ENCODE assay signal across 10 mouse cellular contexts in genomic region chr4:140879739-140880138, GRCm38 (mm10). TPM values are rescaled to one million over a fixed set of nuclear protein-coding genes. Genes with fewer than 3 reads are reported as not detected.
A peak's percentile ranks its signal among the peaks of the same experiment; 100 is the strongest.
DNase-seq lines count a peak whose midpoint lies in the region; ATAC-seq lines count a peak whose summit lies in the region.
"Had no signal": no experiment of that assay in that cellular context is flagged by ENCODE, and none has a peak within 500 bp of the region (broad histone marks: within the 10 kb centered on the region; RNA-seq: fewer than 3 reads in every experiment).

No protein-coding gene starts in this region.

- no peak overlapping the region for H3K4me3 ChIP-seq in midbrain, embryonic 13.5 days (replicated peaks)
- H3K4me3 ChIP-seq in midbrain, embryonic 11.5 days (ENCODE audit: low read depth, low read length), result no peak overlapping the region
- H3K4me3 ChIP-seq: erythroblast, embryonic 14.5 days; left cerebral cortex, adult 2 months had no signal

- no peaks in the 10 kb centered on the region for H3K27me3 ChIP-seq in midbrain, embryonic 13.5 days
- H3K27me3 ChIP-seq in midbrain, embryonic 11.5 days (ENCODE audit: control insufficient read depth, insufficient read depth, low read length), result no peaks in the 10 kb centered on the region

- WGBS in midbrain, embryonic 13.5 days, result 56% methylated on average over 4 of the region's 4 CpGs
- WGBS in midbrain, embryonic 11.5 days, result 65% methylated on average over 4 of the region's 4 CpGs

- ATAC-seq in midbrain, embryonic 13.5 days, result 0 out of 2 replicates have a peak, but pooled peaks have one; percentile 56
- no peak for ATAC-seq in midbrain, embryonic 11.5 days (ENCODE audit: low FRiP score)

- peaks cover 4% of the 10 kb centered on the region; the same call in 1 of the 2 replicates for H3K4me1 ChIP-seq in midbrain, embryonic 13.5 days (replicated peaks)
- no peaks in the 10 kb centered on the region for H3K4me1 ChIP-seq in midbrain, embryonic 11.5 days (ENCODE audit: control insufficient read depth, insufficient read depth, low read length)

- no peak overlapping the region for H3K27ac ChIP-seq in midbrain, embryonic 13.5 days
- H3K27ac ChIP-seq in midbrain, embryonic 11.5 days (ENCODE audit: low read depth, low read length), result no peak overlapping the region
- H3K27ac ChIP-seq: left cerebral cortex, adult 2 months had no signal

- DNase-seq in adrenal gland, adult (ENCODE audit: inconsistent age in 2 of 2, low spot score in 1 of 2), result peak; percentile 60 to 77
- no peak for DNase-seq in adrenal gland, postnatal 4 days (ENCODE audit: low spot score in 2 of 2)
- no peak for DNase-seq in midbrain, embryonic 11.5 days (ENCODE audit: low spot score, missing footprints)
- peak; percentile 72 to 78 for DNase-seq in kidney, adult 8-10 months
- DNase-seq in right cerebral cortex, adult 2 months (ENCODE audit: low spot score in 2 of 2), result peak; percentile 16 to 46
- DNase-seq in heart, postnatal 10 days, result no peak
- DNase-seq in embryo, embryonic 9.5 days (ENCODE audit: extremely low spot score), result no peak

- no peak overlapping the region for H3K9ac ChIP-seq in midbrain, embryonic 13.5 days (replicated peaks)
- H3K9ac ChIP-seq in midbrain, embryonic 11.5 days (ENCODE audit: low read length), result no peak overlapping the region

- H3K36me3 ChIP-seq in midbrain, embryonic 13.5 days, result no peaks in the 10 kb centered on the region
- H3K36me3 ChIP-seq in midbrain, embryonic 11.5 days (ENCODE audit: control insufficient read depth, insufficient read depth, low read length), result no peaks in the 10 kb centered on the region

- H3K9me3 ChIP-seq in midbrain, embryonic 13.5 days, result peaks cover 6% of the 10 kb centered on the region; the same call in 1 of the 2 replicates
- H3K9me3 ChIP-seq in midbrain, embryonic 11.5 days (ENCODE audit: control insufficient read depth, low read length), result peaks cover 2% of the 10 kb centered on the region; the same call in 1 of the 2 replicates

- intact Hi-C loops in heart, postnatal 10 days (cut with DNase I), result no loop called here

- no peak overlapping the region for H3K4me2 ChIP-seq in midbrain, embryonic 13.5 days (replicated peaks)
- no peak overlapping the region for H3K4me2 ChIP-seq in midbrain, embryonic 11.5 days

RNA-seq across cellular contexts. Expression of gene Padi2, which starts 26.4 kb away (rescaled TPM):
- 1 to 10 TPM; 6.7 to 9.5 TPM for total RNA-seq in adrenal gland, postnatal 4 days (2021)
- 0.93 TPM in 2 replicates for polyA plus RNA-seq in midbrain, embryonic 13.5 days (2015; fragmentation: Nextera tagmentation; extraction: Ambion mirVana)
- polyA plus RNA-seq in midbrain, embryonic 11.5 days (2014; fragmentation: Nextera tagmentation; extraction: Ambion mirVana), result 0.47 and 0.49 TPM in 2 replicates
- 1 to 10 TPM in 1 of 2 experiments, under 1 TPM in 1; 0.65 to 1.1 TPM for total RNA-seq in heart, postnatal 10 days (2021)

RNA-seq across cellular contexts. Expression of gene Padi1, which starts 34.2 kb away (rescaled TPM):
- not detected for total RNA-seq in adrenal gland, postnatal 4 days (2021)
- polyA plus RNA-seq in midbrain, embryonic 13.5 days (2015; fragmentation: Nextera tagmentation; extraction: Ambion mirVana), result not detected in 2 replicates
- 0.04 and 0.07 TPM in 2 replicates for polyA plus RNA-seq in midbrain, embryonic 11.5 days (2014; fragmentation: Nextera tagmentation; extraction: Ambion mirVana)
- not detected for total RNA-seq in heart, postnatal 10 days (2021)
- polyA plus RNA-seq: erythroblast, embryonic 14.5 days had no signal

Comparison
In these comparisons a context has a peak if more than half of its experiments do, and no peak if none do; other contexts are left out.
1. DNase-seq: peak in adrenal gland, adult (2 of 2), kidney, adult 8-10 months (2 of 2) and right cerebral cortex, adult 2 months (2 of 2); none in adrenal gland, postnatal 4 days (0 of 2), midbrain, embryonic 11.5 days (single experiment), heart, postnatal 10 days (0 of 2) and embryo, embryonic 9.5 days (single experiment).